Mouse (Mus musculus) small intestine, adult 2 months (tissue): ENCODE data around the gene Gtsf1.

ENCODE experiments used
- CTCF ChIP-seq: fragments of 200-500 bp; IDR thresholded peaks from 2 replicates; pipeline ENCODE4 v1.5.1; 2012; ENCODE audit warnings: low read depth, mild to moderate bottlenecking, control low read depth, inconsistent platforms, low read length, moderate library complexity, mixed read lengths; ENCODE audit not compliant: insufficient replicate concordance, insufficient read length; ENCODE audit errors: extremely low read depth
- POLR2A ChIP-seq: fragments of 200-500 bp; IDR thresholded peaks from 2 replicates; pipeline ENCODE4 v1.6.1; 2012; ENCODE audit warnings: low read depth, mild to moderate bottlenecking, control low read depth, inconsistent platforms, low read length, moderate library complexity

DNA sequence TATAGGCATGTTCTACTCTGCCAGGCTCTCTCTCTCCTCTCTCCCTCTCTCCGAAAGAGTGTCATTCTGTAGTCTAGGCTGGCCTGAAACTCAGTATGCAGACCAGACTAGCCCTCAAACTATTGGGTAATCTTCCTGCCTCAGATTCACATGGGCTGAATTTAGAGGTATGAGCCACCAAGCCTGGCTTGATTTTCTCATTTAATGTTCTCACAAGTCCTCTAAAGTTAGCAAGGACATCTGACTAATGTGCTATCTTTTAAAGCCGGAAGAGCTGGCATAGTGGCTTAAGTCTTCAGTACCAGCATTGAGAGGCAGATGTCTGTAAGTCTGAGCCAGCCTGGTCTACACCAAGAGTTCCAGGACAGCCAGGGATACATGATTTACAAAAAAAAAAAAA lies 48.2 kb downstream of the Gtsf1 start:
- TF ChIP-seq CTCF, result no peak
- no peak for TF ChIP-seq POLR2A
